Mouse (Mus musculus) lung, postnatal 0 days (tissue): ENCODE measurements around the gene Pdgfra.

ENCODE experiments used
- CTCF ChIP-seq: IDR thresholded peaks from 2 replicates; pipeline ENCODE4 v1.5.1; 2016; ENCODE audit warnings: antibody characterized with exemption, mild to moderate bottlenecking
- EP300 ChIP-seq: IDR thresholded peaks from 2 replicates; pipeline ENCODE4 v1.6.1; 2016; ENCODE audit warnings: antibody characterized with exemption, mild to moderate bottlenecking, control low read depth

GRCm38 (mm10) chr5:75169837-75170236, 17.7 kb downstream of the Pdgfra start:
- TF ChIP-seq CTCF (no peak), EP300 (no peak)
